Mouse (Mus musculus) erythroid progenitor cell, adult 5-6 weeks (primary cell): ENCODE measurements around the gene Calhm2. TPM values are rescaled to one million over a fixed set of nuclear protein-coding genes. Genes with fewer than 3 reads are reported as not detected.
"Not testable (repeated sequence)": the region's sequence is repeated elsewhere in the genome, so short reads cannot be mapped to it uniquely, and the experiment has no call there.

Source experiments
- ATAC-seq: replicated peaks from 2 replicates; pipeline ENCODE4 v1.8.0; 2016; ENCODE audit warnings: moderate number of reproducible peaks, mild to moderate bottlenecking, moderate TSS enrichment, inconsistent platforms; ENCODE audit not compliant: poor library complexity, low FRiP score, severe bottlenecking
- total RNA-seq, 2 experiments: library from RNA; stranded (forward) in 1 of 2; stranded (reverse) in 1 of 2; fragments of 150-400 nt in 1 of 2; fragments of 186-747, 209-891 nt in 1 of 2; gene quantifications; 2 replicates each; pipeline versions ENCODE4 v1.2.3 to v1.2.4; 2015 to 2017; ENCODE audit warnings: low replicate concordance in 2 of 2

The Calhm2 gene
- total RNA-seq, 2 experiments from 2014 or later, result 0.83 to 1.7 TPM

- no peak for ATAC-seq
Observed at GRCm38 (mm10) chr19:47152062-47152369, 13.9 kb upstream of the Calhm2 start.

GRCm38 (mm10) chr19:47151332-47152061, 13.4 kb upstream of the Calhm2 start:
- ATAC-seq, result no peak

- no peak for ATAC-seq
Observed at GRCm38 (mm10) chr19:47149854-47150253, 11.8 kb upstream of the Calhm2 start.

GRCm38 (mm10) chr19:47148267-47148847, 10.3 kb upstream of the Calhm2 start:
- no peak for ATAC-seq

GRCm38 (mm10) chr19:47144154-47144553, 6.1 kb upstream of the Calhm2 start, which contains the start of gene Calhm1:
Calhm1 (minus strand) TSS chr19:47144254.
- no peak for ATAC-seq

GRCm38 (mm10) chr19:47142438-47142837, 4.3 kb upstream of the Calhm2 start:
- ATAC-seq, result no peak

GRCm38 (mm10) chr19:47139611-47140010, 1.5 kb upstream of the Calhm2 start:
- not testable (repeated sequence) for ATAC-seq

- ATAC-seq, result no peak
Observed at GRCm38 (mm10) chr19:47137051-47137581, 978 bp downstream of the Calhm2 start.

GRCm38 (mm10) chr19:47136170-47136569, 1.9 kb downstream of the Calhm2 start:
- no peak for ATAC-seq

GRCm38 (mm10) chr19:47135568-47135967, 2.5 kb downstream of the Calhm2 start:
- no peak for ATAC-seq

- no peak for ATAC-seq
Observed at GRCm38 (mm10) chr19:47133161-47133560, 4.9 kb downstream of the Calhm2 start.

- ATAC-seq, result no peak
Observed at GRCm38 (mm10) chr19:47130551-47131125, 7.5 kb downstream of the Calhm2 start.

GRCm38 (mm10) chr19:47128835-47129234, 9.3 kb downstream of the Calhm2 start:
- ATAC-seq, result no peak

- ATAC-seq, result no peak
Observed at GRCm38 (mm10) chr19:47128164-47128563, 9.9 kb downstream of the Calhm2 start.

- no peak for ATAC-seq
Observed at GRCm38 (mm10) chr19:47122802-47123201, 15.3 kb downstream of the Calhm2 start.

- peak; percentile 78 for ATAC-seq
Observed at GRCm38 (mm10) chr19:47121054-47121453, 17.0 kb downstream of the Calhm2 start.

GRCm38 (mm10) chr19:47118634-47119033, 19.5 kb downstream of the Calhm2 start:
- ATAC-seq, result no peak

GRCm38 (mm10) chr19:47104641-47105271, 33.3 kb downstream of the Calhm2 start:
- ATAC-seq, result no peak

- ATAC-seq, result peak; percentile 81
Observed at GRCm38 (mm10) chr19:47101080-47101479, 37.0 kb downstream of the Calhm2 start.

- ATAC-seq, result peak; percentile 99
Observed at GRCm38 (mm10) chr19:47090550-47091156, 47.4 kb downstream of the Calhm2 start, which contains the start of the genes Usmg5 and Pdcd11. Usmg5 (minus strand) TSS chr19:47090647. Pdcd11 (plus strand) TSS chr19:47090768.
